Mouse (Mus musculus) colon, adult 2 months (tissue): ENCODE measurements around the gene Copb2. TPM values are rescaled to one million over a fixed set of nuclear protein-coding genes. Genes with fewer than 3 reads are reported as not detected.

Source experiments
- polyA plus RNA-seq: library from polyadenylated mRNA; depleted of rRNA; stranded (reverse); fragments of >200 nt; gene quantifications from 2 replicates; pipeline ENCODE4 v1.2.3, GENCODE M21; 2012; rRNA removed

Gene Copb2
- polyA plus RNA-seq = 25.1 and 34.2 TPM in 2 replicates

DNA sequence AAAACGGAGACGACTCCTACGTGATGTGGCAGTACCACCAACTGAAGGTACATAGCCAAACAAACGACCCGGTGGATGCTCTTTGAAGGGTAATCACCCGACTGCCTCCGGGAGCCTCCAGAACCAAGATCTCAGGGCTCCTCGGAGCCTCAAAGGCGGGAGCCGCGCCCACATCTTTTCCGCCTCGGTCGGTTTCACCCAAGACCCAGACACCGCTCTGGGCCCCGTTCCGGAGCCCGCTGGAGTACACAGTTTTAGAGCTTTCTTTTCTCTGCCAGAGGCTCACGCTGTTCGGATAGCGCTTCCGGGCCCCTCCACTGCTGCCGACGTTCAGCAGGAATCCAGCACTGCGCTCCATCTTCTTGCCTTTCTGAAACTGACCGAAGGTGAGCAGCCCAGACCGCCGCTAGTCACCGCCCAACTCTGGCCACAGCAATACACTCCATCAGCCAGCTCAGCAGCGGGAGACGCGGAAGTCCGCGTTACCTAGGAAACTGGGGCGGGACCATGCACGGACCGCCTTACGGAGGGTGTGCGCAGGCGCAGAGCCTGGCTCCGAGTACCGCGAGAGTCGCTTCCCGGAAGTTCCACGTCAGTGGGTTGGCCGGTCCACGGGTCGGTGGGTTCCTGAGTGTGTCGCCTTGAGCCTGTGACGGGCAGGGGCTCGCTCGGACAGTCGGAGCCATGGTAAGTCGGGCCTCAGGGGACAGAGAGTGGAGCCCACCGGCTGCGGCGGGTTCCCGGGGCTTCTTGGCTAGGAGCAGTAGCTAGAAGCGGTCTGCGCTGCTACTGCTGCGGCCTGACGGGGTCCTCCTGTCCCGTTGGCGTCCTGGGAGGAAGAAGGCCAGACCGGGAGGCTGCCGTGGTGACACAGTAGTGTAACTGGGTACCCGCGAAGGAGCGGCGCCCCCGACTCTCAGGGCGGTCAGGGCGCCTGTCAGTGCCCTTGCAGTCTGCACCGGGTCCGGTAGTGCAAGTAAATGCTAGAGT, at the start of gene Copb2:
Copb2 (plus strand) TSS at position 585 of the 990 bp plus-strand sequence.

DNA sequence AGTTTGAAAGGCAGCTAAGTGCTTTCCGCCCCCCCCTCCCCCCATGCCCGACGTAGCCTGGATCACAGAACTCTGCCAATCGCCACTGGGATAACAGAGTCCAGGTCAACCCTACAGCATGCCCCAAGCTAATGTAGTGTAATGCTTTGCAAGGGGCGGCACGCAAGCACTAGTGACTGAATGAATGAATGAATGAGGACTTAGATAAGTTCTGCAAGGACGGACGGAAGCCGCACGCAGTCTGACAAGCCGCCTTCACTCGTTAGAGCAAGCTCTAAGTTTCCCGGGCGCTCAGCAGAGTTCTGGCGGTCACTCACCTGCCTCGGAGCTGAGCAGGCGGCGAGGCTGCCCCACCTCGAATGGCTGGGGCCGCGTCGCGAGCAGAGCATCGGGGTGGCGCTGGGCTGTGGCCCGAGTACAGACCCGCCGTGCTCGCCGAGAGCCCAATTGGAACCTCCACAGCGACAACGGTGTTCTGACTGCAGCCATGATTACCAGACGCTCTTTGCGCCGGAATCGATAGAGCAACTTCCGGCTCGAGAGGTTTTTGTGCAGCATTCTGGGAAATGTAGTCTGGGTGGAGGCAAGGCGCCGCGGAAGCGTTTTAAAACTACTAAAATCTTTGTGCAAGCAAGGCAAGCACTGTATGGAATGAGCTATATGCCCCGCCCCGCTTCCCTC, 37.8 kb downstream of the Copb2 start, which contains the start of gene Mrps22:
Mrps22 (minus strand) TSS at position 505 of the 681 bp plus-strand sequence.

Other genes with a start within 250 kb of the Copb2 start
- 1.5 and 2.3 TPM in 2 replicates for gene Rbp1, start 140.8 kb upstream of the Copb2 start, polyA plus RNA-seq
- gene Rbp2, start 77.6 kb upstream of the Copb2 start, polyA plus RNA-seq = 5.2 and 8.0 TPM in 2 replicates
- gene Mrps22, start 37.9 kb downstream of the Copb2 start, polyA plus RNA-seq = 16.7 and 17.2 TPM in 2 replicates